Mouse (Mus musculus) ES-E14 (cell line): ENCODE measurements at regions not wholly inside any gene's neighbourhood (a gene's known extent, or its start where the extent isn't known, plus 50 kb on each side); places are given as distances from the start of the nearest gene placed in this dataset.

Experiments
- DNase-seq: peaks from one replicate; pipeline ENCODE4 v3.0.0-alpha.2; 2013; ENCODE audit warnings: low read depth, low spot score
- H3K27ac ChIP-seq: 2 replicates; pipeline ENCODE4 v1.5.1; 2012; ENCODE audit warnings: low read depth, mild to moderate bottlenecking, low read length, moderate library complexity, mixed read lengths; ENCODE audit not compliant: poor library complexity, insufficient read depth, severe bottlenecking
- H3K36me3 ChIP-seq: 2 replicates; pipeline ENCODE4 v1.6.1; 2012; ENCODE audit warnings: mild to moderate bottlenecking, low read length, moderate library complexity, mixed read lengths; ENCODE audit not compliant: control insufficient read depth, poor library complexity, insufficient read depth, severe bottlenecking
- H3K4me1 ChIP-seq, 2 experiments: fragments of 150-350 bp in 1 of 2; sonication (generic) in 1 of 2; 2 replicates each; pipeline ENCODE4 v1.6.1; 2012; ENCODE audit warnings: low read length in 2 of 2, mild to moderate bottlenecking in 1 of 2, mixed read lengths in 1 of 2; ENCODE audit not compliant: control insufficient read depth in 2 of 2, insufficient read depth in 2 of 2, poor library complexity in 1 of 2
- H3K4me3 ChIP-seq, 2 experiments: fragments of 150-350 bp in 1 of 2; sonication (generic) in 1 of 2; 2 replicates each; pipeline ENCODE4 v1.5.1; 2012; ENCODE audit warnings: low read length in 2 of 2, low read depth in 1 of 2, mild to moderate bottlenecking in 1 of 2, mixed read lengths in 1 of 2; ENCODE audit not compliant: insufficient read depth in 1 of 2, poor library complexity in 1 of 2, severe bottlenecking in 1 of 2
- H3K9ac ChIP-seq: 2 replicates; pipeline ENCODE4 v1.6.1; 2012; ENCODE audit warnings: low read depth, mild to moderate bottlenecking, low read length, mixed read lengths; ENCODE audit not compliant: poor library complexity, insufficient read depth, severe bottlenecking
- H3K9me3 ChIP-seq: fragments of 150-350 bp; sonication (generic); 2 replicates; pipeline ENCODE4 v1.6.1; 2012; ENCODE audit warnings: low read depth, mild to moderate bottlenecking, low read length; ENCODE audit not compliant: control insufficient read depth, insufficient read depth
- CHD2 ChIP-seq: IDR thresholded peaks from 2 replicates; pipeline ENCODE4 v1.6.1; 2014; ENCODE audit warnings: mild to moderate bottlenecking, low read depth, low read length, inconsistent platforms
- HCFC1 ChIP-seq: IDR thresholded peaks from 2 replicates; pipeline ENCODE4 v1.6.1; 2012; ENCODE audit warnings: low read length, inconsistent platforms, borderline replicate concordance; ENCODE audit not compliant: insufficient read depth
- MAFK ChIP-seq: IDR thresholded peaks from 2 replicates; pipeline ENCODE4 v1.6.1; 2014; ENCODE audit warnings: mild to moderate bottlenecking, low read depth, low read length, inconsistent platforms; ENCODE audit not compliant: insufficient read depth
- ZC3H11A ChIP-seq: IDR thresholded peaks from 2 replicates; pipeline ENCODE4 v1.6.1; 2012; ENCODE audit warnings: low read depth, mild to moderate bottlenecking, inconsistent platforms, low read length, borderline replicate concordance
- ZNF384 ChIP-seq: IDR thresholded peaks from 2 replicates; pipeline ENCODE4 v1.6.1; 2012; ENCODE audit warnings: low read depth, low read length, inconsistent platforms
- in situ Hi-C, 2 experiments: fragments of 600-800 bp; cut with MboI; formaldehyde crosslinking; loops; one replicate each; pipeline ENCODE4 v1.15.1; 2025; ENCODE audit warnings: low sequenced_read_pairs in 2 of 2, inconsistent platforms in 1 of 2; ENCODE audit not compliant: unreplicated experiment in 2 of 2

DNA sequence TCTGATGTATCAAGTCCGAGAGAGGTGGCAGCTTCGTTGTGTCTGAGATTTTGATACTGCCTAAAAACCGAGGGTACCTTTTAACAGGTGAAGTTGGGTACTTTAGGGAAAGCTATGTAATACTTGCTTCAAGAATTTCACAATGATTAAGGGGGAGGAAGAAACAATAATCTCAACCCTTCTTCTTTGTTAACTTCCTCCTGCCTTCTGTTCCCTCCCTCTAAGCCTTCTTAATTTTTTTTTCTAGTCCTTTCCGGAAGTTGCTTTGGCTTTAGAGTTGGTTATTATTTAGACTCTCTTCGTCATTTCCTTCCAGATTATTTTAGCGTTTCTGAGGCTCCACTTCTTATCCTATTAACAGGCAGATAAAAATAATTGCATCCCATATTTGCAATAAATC, 121.2 kb downstream of the Btg1 start:
- H3K4me1 ChIP-seq = peaks cover 4 to 5% of the 10 kb centered on the region in 2 experiments; a peak in 3 of 4 replicates
- no peak for DNase-seq
- H3K9ac ChIP-seq = no peak overlapping the region
- TF ChIP-seq HCFC1 = no peak
- no peak for TF ChIP-seq CHD2
- TF ChIP-seq ZC3H11A = no peak
- TF ChIP-seq ZNF384 = no peak
- no peak for TF ChIP-seq MAFK
- no peak overlapping the region for H3K4me3 ChIP-seq
- H3K9me3 ChIP-seq = no peaks in the 10 kb centered on the region
- no peak overlapping the region for H3K27ac ChIP-seq
- in situ Hi-C loops = no loop called here
- no peaks in the 10 kb centered on the region for H3K36me3 ChIP-seq

DNA sequence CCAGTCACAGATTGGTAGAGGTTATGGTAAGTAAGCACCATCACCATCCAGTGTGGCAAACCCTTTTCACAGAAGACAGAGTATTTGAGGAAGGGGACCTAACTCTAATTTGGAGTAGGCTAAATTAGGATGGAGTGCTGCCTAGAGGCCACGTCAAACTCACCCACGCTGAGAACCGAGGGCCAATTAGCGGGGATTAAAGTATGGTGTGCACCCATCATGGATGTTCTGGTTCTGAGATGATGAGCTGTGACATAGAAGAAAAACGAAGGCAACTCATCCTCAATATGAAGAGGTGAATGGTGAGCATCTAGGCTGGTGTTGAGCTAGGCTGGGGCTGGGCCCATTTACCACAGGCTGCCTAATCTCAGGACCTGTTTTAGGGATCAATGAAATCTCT, 121.8 kb downstream of the Btg1 start:
- no peaks in the 10 kb centered on the region for H3K9me3 ChIP-seq
- H3K4me1 ChIP-seq = peaks cover 2 to 5% of the 10 kb centered on the region in 2 experiments; a peak in 3 of 4 replicates
- no peak overlapping the region for H3K9ac ChIP-seq
- in situ Hi-C loops = no loop called here
- no peaks in the 10 kb centered on the region for H3K36me3 ChIP-seq
- no peak for DNase-seq
- no peak overlapping the region for H3K4me3 ChIP-seq
- TF ChIP-seq MAFK = no peak
- TF ChIP-seq CHD2 = no peak
- TF ChIP-seq ZC3H11A = no peak
- no peak for TF ChIP-seq ZNF384
- TF ChIP-seq HCFC1 = no peak
- no peak overlapping the region for H3K27ac ChIP-seq

DNA sequence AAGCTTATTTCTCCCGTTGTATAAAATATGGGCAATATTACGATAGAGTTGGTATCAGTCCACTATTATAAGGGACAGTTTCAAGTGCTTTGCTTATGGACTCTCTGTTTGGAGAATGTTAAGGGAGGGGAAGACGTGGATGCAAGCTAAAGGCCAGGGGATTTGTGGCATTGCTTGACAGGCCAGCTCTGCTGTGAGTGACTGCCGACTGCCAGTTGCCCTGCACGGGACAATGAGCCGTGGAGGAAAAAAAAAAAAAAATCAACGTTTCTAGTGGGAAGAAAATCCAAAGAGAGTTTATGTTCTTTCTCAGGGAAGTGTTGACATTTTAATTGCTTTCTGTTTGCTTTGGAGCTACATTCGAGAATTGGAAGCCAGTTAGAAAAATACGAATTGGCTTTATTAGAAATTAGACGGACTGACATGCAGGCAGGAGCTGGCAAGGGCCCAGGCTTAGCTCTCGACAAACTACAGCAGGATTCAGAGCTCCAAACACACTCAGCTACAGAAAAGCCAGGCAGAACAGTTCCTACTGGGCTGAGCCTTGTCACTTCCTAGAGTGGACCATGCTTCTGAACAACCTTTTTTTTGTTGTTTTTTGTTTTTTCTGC, 127.5 kb downstream of the Btg1 start:
- H3K9me3 ChIP-seq = no peaks in the 10 kb centered on the region
- H3K27ac ChIP-seq = no peak overlapping the region
- H3K4me1 ChIP-seq = no peaks in the 10 kb centered on the region
- H3K4me3 ChIP-seq = no peak overlapping the region
- H3K36me3 ChIP-seq = no peaks in the 10 kb centered on the region
- TF ChIP-seq ZNF384 = no peak
- no peak for TF ChIP-seq MAFK
- no peak for TF ChIP-seq ZC3H11A
- no peak for TF ChIP-seq CHD2
- no peak for TF ChIP-seq HCFC1
- in situ Hi-C loops = no loop called here
- H3K9ac ChIP-seq = no peak overlapping the region
- DNase-seq = no peak

DNA sequence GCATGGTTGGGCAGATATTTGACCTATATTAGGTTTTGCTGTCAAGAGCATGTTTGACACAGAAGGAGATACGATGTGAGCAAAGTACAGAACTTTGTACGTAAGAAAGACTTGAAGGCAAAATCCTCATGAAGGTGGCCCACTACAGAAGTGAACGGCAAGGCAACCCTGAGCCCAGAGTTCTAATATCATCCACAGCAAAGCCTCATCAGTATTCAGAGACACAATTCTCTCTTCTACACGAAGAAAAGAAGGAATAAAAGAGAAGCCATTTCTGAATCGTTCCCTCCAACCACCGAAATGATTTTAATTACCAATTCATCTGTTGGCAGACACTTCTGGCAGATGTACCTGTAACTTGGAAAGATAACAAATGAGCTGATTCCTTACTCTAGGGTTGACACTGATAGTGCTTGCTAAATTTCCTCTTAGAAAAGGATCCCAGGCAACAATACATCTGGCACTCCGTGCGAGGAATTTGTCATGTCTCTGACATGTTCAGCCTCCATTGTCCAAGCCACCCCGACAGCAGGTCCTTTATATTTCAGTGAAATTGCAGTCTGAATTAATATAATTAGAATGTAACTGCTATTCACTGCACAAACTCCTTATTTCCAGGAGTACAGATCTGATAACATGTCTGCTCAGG, 130.3 kb downstream of the Btg1 start:
- Histone ChIP-seq H3K27ac (no peak overlapping the region), H3K9ac (no peak overlapping the region), H3K4me3 (no peak overlapping the region), H3K9me3 (no peaks in the 10 kb centered on the region), H3K36me3 (no peaks in the 10 kb centered on the region), H3K4me1 (peaks cover 0 to 7% of the 10 kb centered on the region in 2 experiments; a peak in 2 of 4 replicates)
- DNase-seq = no peak
- in situ Hi-C loops = no loop called here
- no peak for TF ChIP-seq ZC3H11A
- no peak for TF ChIP-seq ZNF384
- TF ChIP-seq HCFC1 = no peak
- TF ChIP-seq CHD2 = no peak
